8 mouse cellular contexts compared by ENCODE assay signal in the genomic region with DNA sequence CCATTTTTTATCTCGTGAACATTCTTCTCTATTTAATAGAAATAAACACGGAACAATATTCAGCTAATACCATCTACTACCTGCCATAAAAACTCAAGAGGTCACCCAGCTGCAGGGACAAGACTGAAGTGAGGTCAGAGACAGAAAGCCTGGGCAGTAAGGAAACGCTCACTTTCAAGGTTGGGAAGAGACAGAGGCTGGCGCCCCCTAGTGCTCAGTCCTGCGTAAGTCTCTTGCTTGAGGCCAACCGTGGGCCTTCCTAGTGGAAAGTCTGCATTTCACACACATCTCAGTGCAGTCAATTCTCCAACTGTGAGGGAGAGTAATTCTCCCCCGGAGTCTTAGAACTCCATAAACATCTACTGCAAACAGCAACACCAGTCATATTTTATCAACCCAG.
DNase-seq lines count a peak whose midpoint lies in the region; ATAC-seq and TF ChIP-seq lines count a peak whose summit lies in the region.

No protein-coding gene starts in this region.

- peak; percentile 57 for DNase-seq in urinary bladder, adult 18-20 months (ENCODE audit: low spot score in 2 of 2)
- DNase-seq in urinary bladder, postnatal 10 days (ENCODE audit: low spot score) = no peak
- DNase-seq in cerebellum, postnatal 25 days = peak; percentile 65 to 80
- DNase-seq in gastrocnemius, postnatal 36 days = peak; percentile 68 to 71
- DNase-seq in kidney, postnatal 4 days = peak; percentile 86 to 89
- DNase-seq in lung, embryonic 14.5 days = peak; percentile 91
- peak; percentile 49 for DNase-seq in ovary, adult 18-20 months (ENCODE audit: low spot score)
- peak; percentile 70 for DNase-seq in thymus, postnatal 14 days

- H3K9ac ChIP-seq in lung, embryonic 14.5 days = no peak overlapping the region

- no peak overlapping the region for H3K27ac ChIP-seq in lung, embryonic 14.5 days (ENCODE audit: low read depth)

- intact Hi-C loops in gastrocnemius, postnatal 36 days (cut with DNase I) = loop anchor here (5.0 kb wide), 2 partner anchors 53 to 177 kb away; no protein-coding TSS in a partner anchor

- H3K4me3 ChIP-seq in lung, embryonic 14.5 days (ENCODE audit: low read depth, low read length) = no peak overlapping the region

- H3K4me2 ChIP-seq in lung, embryonic 14.5 days = no peak overlapping the region

- no peaks in the 10 kb centered on the region for H3K36me3 ChIP-seq in lung, embryonic 14.5 days (ENCODE audit: insufficient read depth)

- 21% methylated on average over 7 of the region's 7 CpGs for WGBS in lung, embryonic 14.5 days

- TF ChIP-seq CTCF in lung, embryonic 14.5 days (IDR thresholded peaks at IDR 0.05; ENCODE audit: low read depth) = peak; percentile 87

- H3K27me3 ChIP-seq in lung, embryonic 14.5 days (ENCODE audit: insufficient read depth, low read length) = no peaks in the 10 kb centered on the region

- H3K9me3 ChIP-seq in lung, embryonic 14.5 days (ENCODE audit: low read depth, low read length) = no peaks in the 10 kb centered on the region; the same call in 1 of the 2 replicates

- ATAC-seq in lung, embryonic 14.5 days (ENCODE audit: insufficient read depth) = peak; percentile 49

- no peaks in the 10 kb centered on the region for H3K4me1 ChIP-seq in lung, embryonic 14.5 days (ENCODE audit: insufficient read depth)
